Mouse (Mus musculus) mouse embryonic stem cell (cell line): ENCODE data around the gene Exosc3.
"Not testable (repeated sequence)": the region's sequence is repeated elsewhere in the genome, so short reads cannot be mapped to it uniquely, and the experiment has no call there.

ENCODE experiments used
- in situ Hi-C, 2 experiments: fragments of 300-500 bp; cut with MboI; formaldehyde crosslinking; loops; 1 replicate in 1 of 2; 3 replicates in 1 of 2; pipeline ENCODE4 v1.14.3; 2019 to 2020; ENCODE audit warnings: low sequenced_read_pairs in 2 of 2, low pct_unique_long_range_greater_than_20kb in 1 of 2, mixed read lengths in 1 of 2; ENCODE audit not compliant: unreplicated experiment in 1 of 2

Gene Exosc3

DNA sequence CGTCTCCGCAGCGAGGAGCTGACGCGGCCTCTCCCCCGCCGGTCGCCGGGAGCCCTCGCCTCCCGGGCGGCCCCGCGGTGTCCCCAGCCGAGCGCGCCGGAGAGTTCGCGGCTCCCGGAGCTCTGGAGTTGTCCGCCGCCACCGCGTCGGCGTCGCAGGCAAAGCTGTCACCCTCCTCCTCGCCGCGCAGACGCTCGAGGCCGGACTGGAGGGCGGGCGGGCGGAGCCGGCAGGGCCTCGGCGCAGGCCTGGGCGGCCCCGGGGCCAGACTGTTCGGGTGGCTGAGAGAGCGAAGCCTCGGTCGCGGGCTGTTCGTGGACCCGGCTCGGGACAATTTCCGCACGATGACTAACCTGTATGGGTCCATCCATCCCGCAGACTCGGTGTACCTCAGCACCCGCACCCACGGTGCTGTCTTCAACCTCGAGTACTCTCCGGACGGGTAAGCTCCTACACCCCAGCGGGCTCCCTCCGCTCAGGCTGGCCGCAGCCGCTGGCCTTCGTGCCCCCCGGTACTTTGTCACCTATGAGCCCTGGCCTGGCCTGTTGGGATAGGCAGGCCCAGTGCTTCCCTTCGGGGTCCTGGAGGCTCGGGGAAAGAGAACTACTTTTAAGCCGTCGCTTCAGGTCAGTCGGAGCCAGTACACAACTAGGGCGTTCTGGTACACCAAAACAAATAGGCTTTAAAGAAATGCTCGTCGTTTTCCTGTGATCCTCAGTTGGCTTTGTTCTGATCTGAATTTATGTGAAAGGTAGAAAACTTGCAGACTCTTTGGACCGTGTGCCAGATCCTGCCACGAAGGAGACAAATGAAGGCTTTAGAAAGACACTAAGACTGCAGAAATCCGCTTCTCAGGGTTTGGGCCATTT, at the start of gene Exosc3:
Exosc3 (minus strand) TSS at position 447 of the 870 bp plus-strand sequence.
- in situ Hi-C loops, result no loop called here

DNA sequence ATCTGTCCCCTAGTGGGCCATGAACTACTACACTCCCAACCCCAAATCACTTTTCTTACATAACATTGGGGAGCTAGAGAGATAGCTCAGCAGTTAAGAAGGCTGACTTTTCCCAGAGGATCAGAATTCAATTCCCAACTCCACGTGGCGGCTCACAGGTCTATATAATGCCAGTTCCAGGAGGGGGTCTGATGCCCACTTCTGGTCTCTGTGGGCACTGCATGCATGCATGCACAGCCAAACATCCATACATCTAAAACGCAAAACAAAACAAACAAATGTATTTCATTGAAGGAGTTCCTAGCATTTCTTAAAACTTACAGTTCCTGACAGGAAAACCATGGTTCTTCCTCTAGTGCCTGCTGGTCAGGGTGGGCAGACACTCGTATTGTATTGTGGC, 49.6 kb upstream of the Exosc3 start:
- in situ Hi-C loops, result no loop called here

- in situ Hi-C loops, result not testable (repeated sequence)
Observed at GRCm38 (mm10) chr4:45387296-45387695, 44.8 kb upstream of the Exosc3 start.

- in situ Hi-C loops, result not testable (repeated sequence)
Observed at GRCm38 (mm10) chr4:45382133-45382532, 39.6 kb upstream of the Exosc3 start.

GRCm38 (mm10) chr4:45380903-45381580, 38.5 kb upstream of the Exosc3 start:
- in situ Hi-C loops, result not testable (repeated sequence)

GRCm38 (mm10) chr4:45376573-45376972, 34.0 kb upstream of the Exosc3 start:
- in situ Hi-C loops, result no loop called here

DNA sequence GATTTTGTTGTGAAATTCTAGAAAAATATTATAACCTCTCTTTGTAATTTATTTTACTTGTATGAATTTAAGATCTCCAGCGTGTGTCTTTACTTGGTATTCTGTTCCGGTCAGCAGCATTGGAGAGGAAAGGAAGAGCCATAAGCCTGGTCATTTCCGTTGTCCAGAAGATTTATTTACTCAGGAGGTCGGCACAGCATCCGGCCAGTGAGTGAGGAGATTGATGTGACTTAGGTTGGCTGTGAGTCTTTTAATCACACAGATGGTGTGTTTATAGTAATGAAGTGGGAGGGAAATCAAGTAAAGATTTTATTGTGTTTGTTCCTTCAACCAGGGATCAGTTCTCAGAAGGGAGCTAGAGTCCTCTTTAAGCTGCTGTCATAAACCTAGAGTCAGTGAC, 32.3 kb upstream of the Exosc3 start:
- in situ Hi-C loops, result no loop called here

DNA sequence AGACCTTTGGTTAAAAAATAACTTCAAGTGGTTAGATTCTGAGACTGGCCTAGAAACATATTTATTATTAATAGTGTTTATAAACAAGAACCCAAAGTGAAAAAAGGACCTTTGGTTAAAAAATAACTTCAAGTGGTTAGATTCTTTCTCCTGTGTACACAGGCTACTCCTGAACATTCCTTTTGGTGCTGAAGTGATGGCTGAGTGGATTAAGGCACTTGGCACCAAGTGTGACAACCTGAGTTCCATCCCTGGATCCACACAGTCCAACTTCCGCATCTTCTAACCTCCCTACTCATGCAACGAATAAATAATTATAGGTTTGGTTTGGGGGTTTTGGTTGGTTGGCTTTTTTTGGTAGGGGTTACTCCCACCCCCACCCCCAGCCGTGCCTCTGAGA, 28.7 kb upstream of the Exosc3 start:
- in situ Hi-C loops, result no loop called here

DNA sequence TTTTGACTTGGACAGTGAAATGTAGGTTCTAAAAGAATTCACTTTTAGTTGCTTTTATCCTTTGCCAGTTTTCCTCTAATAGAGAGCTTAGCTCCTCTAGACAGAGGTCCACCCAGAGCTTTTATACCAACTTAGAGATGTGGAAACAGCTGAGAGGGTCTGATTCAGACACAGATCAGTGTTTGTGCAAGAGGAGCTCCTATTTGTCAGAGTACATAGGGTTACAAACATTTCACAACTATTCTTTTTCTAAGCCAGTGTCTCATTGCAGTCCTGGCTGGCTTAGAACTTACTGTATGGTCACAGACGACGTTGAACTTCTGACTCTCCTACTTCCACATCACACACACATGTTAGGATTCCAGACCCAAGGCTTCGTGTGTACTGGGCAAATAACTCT, 14.1 kb upstream of the Exosc3 start:
- in situ Hi-C loops, result no loop called here

- in situ Hi-C loops, result no loop called here
Observed at GRCm38 (mm10) chr4:45341669-45342249, 773 bp downstream of the Exosc3 start, which contains the start of gene Dcaf10. TSS of gene Dcaf10 (plus strand) at chr4:45342101.

GRCm38 (mm10) chr4:45341226-45341625, 1.3 kb downstream of the Exosc3 start:
- in situ Hi-C loops, result no loop called here

- in situ Hi-C loops, result no loop called here
Observed at GRCm38 (mm10) chr4:45332466-45332865, 10.1 kb downstream of the Exosc3 start.

DNA sequence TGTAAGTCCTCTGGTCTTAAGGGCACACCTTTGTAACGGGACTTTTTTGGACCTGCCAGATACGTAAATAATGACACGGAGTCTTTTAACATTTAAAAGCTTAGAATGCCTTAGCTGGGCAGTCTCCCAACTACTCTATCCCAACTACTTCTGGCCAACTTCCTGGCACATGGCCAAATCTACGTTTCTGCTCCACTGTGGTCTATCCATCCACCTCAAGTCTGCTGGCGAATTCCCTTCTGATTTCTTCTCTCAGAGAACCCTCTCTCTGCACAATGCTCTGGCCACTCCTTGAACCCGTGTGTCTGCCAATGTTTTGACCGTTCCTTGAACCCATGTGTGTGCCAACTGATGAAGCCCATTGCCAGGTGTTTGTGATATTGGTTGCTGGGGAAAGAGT, 11.4 kb downstream of the Exosc3 start:
- in situ Hi-C loops, result no loop called here

DNA sequence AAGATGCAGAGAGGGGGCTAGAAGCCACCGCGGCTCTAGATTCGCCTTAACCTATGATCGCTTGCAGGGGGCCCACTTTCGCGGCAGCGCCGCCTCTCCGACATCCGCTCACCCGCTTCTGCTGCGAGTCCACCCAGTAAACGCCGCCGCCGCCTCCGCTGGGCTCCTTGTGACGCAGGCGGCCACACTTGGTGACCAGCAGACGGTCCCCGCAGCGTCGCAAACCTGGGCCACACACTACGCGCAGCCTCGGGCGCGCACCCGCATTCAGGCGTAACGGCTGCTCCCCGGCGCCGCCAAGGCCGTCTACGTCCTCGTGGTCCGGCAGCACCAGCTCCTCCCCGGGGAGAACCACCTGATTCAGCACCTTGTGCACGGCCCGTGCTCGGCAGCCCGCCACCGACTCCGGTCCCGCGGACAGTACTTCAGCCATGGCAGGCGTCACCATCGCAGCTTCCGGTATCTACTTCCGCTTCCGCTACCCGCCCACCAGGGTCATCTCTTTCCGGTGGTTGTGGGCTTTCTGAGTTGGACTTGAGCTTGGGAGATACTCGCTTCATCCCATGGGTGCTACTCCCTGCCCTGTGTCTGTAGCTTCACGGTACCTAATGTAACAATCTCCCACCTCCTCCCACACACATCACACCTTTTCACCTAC, 22.2 kb downstream of the Exosc3 start:
- in situ Hi-C loops, result no loop called here

- in situ Hi-C loops, result no loop called here
Observed at GRCm38 (mm10) chr4:45311056-45311455, 31.5 kb downstream of the Exosc3 start.

GRCm38 (mm10) chr4:45308606-45309005, 33.9 kb downstream of the Exosc3 start:
- in situ Hi-C loops, result no loop called here

GRCm38 (mm10) chr4:45308046-45308445, 34.5 kb downstream of the Exosc3 start:
- in situ Hi-C loops, result no loop called here

DNA sequence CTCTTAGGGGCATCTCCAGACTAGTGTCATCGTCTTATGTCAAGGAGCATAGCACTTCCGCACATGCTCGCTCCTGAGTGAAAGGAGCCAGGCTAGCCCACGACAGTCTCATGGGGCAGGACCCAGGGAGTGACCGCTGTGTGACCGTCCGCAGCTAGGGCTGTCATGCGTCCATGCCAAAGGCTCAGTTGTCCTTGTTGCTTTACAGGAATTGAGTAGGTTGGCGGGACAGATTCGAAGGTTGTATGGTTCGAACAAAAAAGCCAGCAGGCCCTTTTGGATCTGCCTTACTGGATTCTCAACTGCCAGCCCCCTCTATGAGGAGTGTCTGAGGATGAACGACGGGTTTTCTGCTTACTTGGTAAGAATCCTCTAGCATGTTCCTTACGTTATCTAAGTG, 37.0 kb downstream of the Exosc3 start:
- in situ Hi-C loops, result no loop called here
